Mouse (Mus musculus) T-cell, adult 2 months (primary cell): Measurements from ENCODE around the gene Pecam1.
"Not testable (repeated sequence)": the region's sequence is repeated elsewhere in the genome, so short reads cannot be mapped to it uniquely, and the experiment has no call there.

Experiments
- DNase-seq: peaks from one replicate; pipeline ENCODE4 v3.0.0; 2022; ENCODE audit warnings: low spot score

The Pecam1 gene

GRCm38 (mm10) chr11:106728402-106729366, 21.7 kb downstream of the Pecam1 start:
- DNase-seq = no peak

GRCm38 (mm10) chr11:106727967-106728366, 22.5 kb downstream of the Pecam1 start:
- DNase-seq = no peak

- not testable (repeated sequence) for DNase-seq
Measured at GRCm38 (mm10) chr11:106724916-106725235, 25.6 kb downstream of the Pecam1 start.

- no peak for DNase-seq
Measured at GRCm38 (mm10) chr11:106724176-106724915, 26.1 kb downstream of the Pecam1 start.

- DNase-seq = no peak
Measured at GRCm38 (mm10) chr11:106723611-106724125, 26.8 kb downstream of the Pecam1 start.

GRCm38 (mm10) chr11:106722831-106723361, 27.5 kb downstream of the Pecam1 start:
- no peak for DNase-seq

GRCm38 (mm10) chr11:106720379-106720778, 30.0 kb downstream of the Pecam1 start:
- DNase-seq = no peak

GRCm38 (mm10) chr11:106716568-106716967, 33.9 kb downstream of the Pecam1 start:
- DNase-seq = no peak

- no peak for DNase-seq
Measured at GRCm38 (mm10) chr11:106715066-106715465, 35.4 kb downstream of the Pecam1 start.

GRCm38 (mm10) chr11:106710789-106711188, 39.6 kb downstream of the Pecam1 start:
- DNase-seq = no peak

- DNase-seq = no peak
Measured at GRCm38 (mm10) chr11:106709227-106709985, 41.0 kb downstream of the Pecam1 start.

- no peak for DNase-seq
Measured at GRCm38 (mm10) chr11:106707866-106708265, 42.6 kb downstream of the Pecam1 start.

GRCm38 (mm10) chr11:106707085-106707484, 43.3 kb downstream of the Pecam1 start:
- DNase-seq = no peak

GRCm38 (mm10) chr11:106706212-106706611, 44.2 kb downstream of the Pecam1 start:
- no peak for DNase-seq

- no peak for DNase-seq
Measured at GRCm38 (mm10) chr11:106704399-106705111, 45.9 kb downstream of the Pecam1 start.

- DNase-seq = no peak
Measured at GRCm38 (mm10) chr11:106703931-106704330, 46.5 kb downstream of the Pecam1 start.

GRCm38 (mm10) chr11:106702584-106702983, 47.8 kb downstream of the Pecam1 start:
- DNase-seq = no peak

- no peak for DNase-seq
Measured at GRCm38 (mm10) chr11:106701589-106701988, 48.8 kb downstream of the Pecam1 start.

GRCm38 (mm10) chr11:106699083-106699482, 51.3 kb downstream of the Pecam1 start:
- no peak for DNase-seq

- no peak for DNase-seq
Measured at GRCm38 (mm10) chr11:106698289-106698688, 52.1 kb downstream of the Pecam1 start.

- DNase-seq = no peak
Measured at GRCm38 (mm10) chr11:106695917-106696316, 54.5 kb downstream of the Pecam1 start.
